Mouse (Mus musculus) lung, adult 10 weeks (tissue): ENCODE data around the gene Gcg. TPM values are rescaled to one million over a fixed set of nuclear protein-coding genes. Genes with fewer than 3 reads are reported as not detected.

Source experiments
- polyA plus RNA-seq: library from polyadenylated mRNA; stranded (reverse); fragments of 350-450 nt; fragmentation: Illumina TruSeq; extraction: RNeasy Lipid Tissue Mini Kit (QIAGEN cat#74804); gene quantifications from one replicate; pipeline ENCODE4 v1.2.3, GENCODE M21; 2014; ENCODE audit warnings: low read depth, low replicate concordance; ENCODE audit not compliant: insufficient read depth

Gene Gcg
- polyA plus RNA-seq: not detected

GRCm38 (mm10) chr2:62483550-62483949 is at the start of gene Gcg:
Gcg (minus strand) TSS chr2:62483650.

Other genes starting within 250 kb of the Gcg start
- gene Dpp4, start 71.4 kb downstream of the Gcg start, polyA plus RNA-seq: 19.8 TPM
- 0.89 TPM for gene Fap, start 90.4 kb upstream of the Gcg start, polyA plus RNA-seq
- gene Ifih1, start 162.6 kb upstream of the Gcg start, polyA plus RNA-seq: 8.1 TPM
- 5.4 TPM for gene Gca, start 180.6 kb upstream of the Gcg start, polyA plus RNA-seq